Mouse (Mus musculus): ENCODE results near the gene Drd4.

The Drd4 gene

DNA sequence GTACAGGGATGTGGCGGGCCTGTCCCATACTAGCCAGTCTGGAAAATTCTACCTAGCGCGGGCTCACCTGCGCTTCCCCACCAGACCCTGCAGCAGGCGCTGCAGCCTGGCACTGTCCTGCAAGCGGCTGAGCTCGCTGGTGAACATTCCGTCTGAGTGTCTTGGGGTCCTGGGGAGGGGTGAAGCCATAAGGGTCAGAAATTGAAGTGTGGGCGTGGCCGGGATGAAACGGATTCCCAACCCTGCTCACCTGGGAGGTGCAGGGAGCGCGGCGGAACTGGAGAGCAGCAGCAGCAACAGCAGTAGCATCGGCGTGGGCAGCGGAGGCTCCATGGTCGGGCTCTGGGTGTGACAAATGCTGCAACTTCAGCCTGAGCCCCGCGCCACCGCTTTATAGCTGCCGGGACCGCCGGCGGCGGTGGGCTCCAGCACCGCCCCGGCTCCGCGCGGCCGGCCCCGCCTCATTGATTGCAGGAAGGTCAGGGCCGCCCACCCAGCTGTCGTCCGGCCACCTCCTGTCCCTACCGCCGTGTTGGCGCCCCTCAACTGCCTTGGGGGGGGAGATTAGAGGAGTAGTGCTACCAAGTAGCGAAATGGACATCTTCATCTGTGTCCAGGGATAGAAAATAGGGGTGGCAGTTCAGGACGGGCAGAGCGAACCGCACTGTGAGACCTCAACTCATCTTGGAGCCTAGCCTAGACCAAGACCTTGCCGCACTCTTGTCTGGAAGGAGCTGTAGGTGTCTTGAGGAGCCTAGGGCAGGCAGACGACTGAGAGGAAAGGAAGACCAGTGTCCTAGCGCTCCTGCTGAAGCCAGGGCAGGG lies 12.8 kb upstream of the Drd4 start, which contains the start of gene Sct:
Gene Sct, minus strand, starts transcription at position 368 of the 825 bp plus-strand sequence.
- TF ChIP-seq GATA4 (IDR thresholded peaks at IDR 0.05; ENCODE audit: insufficient replicate concordance, low read length): no peak

DNA sequence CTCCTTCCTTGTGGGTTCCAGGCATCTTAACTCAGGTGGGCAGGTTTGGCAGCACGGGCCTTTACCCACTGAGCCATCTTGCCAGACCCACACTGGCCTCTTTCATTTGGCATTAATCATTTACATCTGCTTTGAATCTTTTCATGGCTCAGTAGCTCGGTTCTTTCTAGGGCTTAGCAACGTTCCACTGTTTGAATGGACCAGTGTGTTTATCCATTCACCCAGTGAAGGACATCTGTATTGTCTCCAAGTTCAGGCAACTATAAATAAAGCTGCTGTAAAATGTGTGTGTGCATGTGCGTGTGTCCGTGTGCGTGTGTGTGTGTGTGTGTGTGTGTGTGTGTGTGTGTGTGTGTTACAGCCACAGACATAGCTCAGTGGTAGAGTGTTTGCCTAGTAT lies 10.4 kb upstream of the Drd4 start:
- no peak for TF ChIP-seq GATA4 (IDR thresholded peaks at IDR 0.05; ENCODE audit: insufficient replicate concordance, low read length)

DNA sequence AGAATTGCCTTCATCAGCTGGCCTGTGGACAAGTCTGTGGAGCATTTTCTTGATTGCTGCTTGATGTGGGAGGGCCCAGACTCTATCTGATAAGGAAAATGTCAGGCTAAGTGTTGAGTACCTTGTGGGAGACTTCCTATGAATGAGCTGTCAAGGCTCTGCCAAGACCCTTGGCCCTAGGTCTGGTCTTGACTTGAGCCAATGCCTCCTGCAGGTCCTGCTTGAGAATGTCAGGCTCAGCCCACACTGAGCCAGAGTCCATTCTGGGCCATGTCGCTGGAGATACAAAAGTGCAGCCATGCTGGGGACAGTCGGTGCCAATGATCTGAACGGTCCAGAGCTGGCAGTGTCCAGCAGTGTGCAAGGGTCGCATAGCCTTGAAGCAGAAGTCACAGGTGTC lies 9.1 kb upstream of the Drd4 start:
- TF ChIP-seq GATA4 (IDR thresholded peaks at IDR 0.05; ENCODE audit: insufficient replicate concordance, low read length): no peak

DNA sequence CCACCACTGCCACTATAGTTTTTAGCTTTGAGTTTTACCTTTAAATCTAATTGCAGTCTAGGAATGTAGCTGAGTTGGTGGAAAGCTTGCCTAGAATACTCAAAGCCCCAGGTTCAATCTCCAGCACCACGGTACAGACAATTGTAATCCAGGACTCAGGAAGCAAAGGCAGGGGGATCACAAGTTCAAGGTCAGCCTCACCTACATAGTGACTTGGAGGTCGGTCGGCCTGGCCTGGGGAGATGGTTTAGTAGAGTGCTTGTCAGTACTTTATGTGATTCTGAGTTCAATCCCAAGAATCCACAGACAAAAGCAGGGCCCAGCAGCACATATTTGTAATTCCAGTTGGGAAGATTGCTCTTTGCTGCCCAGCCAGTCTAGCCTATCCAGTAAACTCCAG lies 3.8 kb upstream of the Drd4 start:
- no peak for TF ChIP-seq GATA4 (IDR thresholded peaks at IDR 0.05; ENCODE audit: insufficient replicate concordance, low read length)

DNA sequence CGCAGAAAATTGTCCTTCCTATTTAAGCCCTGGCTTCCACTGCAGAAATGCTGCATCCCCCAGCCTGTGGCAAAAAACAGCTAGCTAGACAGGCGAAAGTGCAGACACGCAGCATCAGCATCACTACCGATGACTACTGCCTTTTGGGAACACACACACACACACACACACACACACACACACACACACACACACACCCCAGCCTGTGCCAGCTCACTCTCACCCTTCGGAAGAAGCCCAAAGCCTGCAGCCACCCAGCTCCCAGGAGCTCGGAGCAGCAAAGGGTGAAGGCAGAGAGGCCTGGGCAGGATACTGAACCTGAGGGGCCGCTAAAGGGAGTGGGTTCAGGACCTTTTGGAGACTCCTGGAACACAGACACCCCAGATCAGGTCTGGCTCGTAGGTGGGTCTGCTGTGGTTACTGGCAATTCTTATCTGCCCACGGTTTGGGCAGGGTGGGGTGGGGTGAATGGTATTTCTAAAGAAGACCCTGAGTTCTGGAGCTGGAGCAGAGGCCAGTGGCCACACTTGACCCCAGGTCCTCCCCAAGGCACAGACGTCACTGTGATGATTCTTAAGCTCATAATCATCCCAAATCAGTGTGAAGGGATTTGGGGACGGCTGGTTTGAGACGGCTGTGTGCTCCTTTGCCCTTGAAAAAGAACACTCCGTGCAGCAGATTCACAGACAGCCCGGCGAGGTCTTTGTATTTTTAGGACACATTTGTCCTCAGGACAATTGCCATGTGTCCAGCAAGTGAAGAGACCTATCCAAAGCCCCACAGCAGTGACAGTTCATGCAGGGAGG lies 980 bp downstream of the Drd4 start:
- no peak for TF ChIP-seq GATA4 (IDR thresholded peaks at IDR 0.05; ENCODE audit: insufficient replicate concordance, low read length)

DNA sequence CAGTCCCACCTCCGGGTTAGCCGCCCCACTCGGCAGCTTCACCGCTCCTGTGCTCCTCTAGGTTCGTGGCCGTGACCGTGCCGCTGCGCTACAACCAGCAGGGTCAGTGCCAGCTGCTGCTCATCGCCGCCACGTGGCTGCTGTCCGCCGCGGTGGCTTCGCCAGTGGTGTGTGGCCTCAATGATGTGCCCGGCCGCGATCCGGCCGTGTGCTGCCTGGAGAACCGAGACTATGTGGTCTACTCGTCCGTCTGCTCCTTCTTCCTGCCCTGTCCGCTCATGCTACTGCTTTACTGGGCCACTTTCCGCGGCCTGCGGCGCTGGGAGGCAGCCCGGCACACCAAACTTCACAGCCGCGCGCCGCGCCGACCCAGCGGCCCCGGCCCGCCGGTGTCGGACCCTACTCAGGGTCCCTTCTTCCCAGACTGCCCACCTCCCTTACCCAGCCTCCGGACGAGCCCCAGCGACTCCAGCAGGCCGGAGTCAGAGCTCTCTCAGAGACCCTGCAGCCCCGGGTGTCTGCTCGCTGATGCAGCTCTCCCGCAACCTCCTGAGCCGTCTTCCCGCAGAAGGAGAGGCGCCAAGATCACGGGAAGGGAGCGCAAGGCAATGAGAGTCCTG lies 2.2 kb downstream of the Drd4 start:
- TF ChIP-seq GATA4 (IDR thresholded peaks at IDR 0.05; ENCODE audit: insufficient replicate concordance, low read length): no peak

DNA sequence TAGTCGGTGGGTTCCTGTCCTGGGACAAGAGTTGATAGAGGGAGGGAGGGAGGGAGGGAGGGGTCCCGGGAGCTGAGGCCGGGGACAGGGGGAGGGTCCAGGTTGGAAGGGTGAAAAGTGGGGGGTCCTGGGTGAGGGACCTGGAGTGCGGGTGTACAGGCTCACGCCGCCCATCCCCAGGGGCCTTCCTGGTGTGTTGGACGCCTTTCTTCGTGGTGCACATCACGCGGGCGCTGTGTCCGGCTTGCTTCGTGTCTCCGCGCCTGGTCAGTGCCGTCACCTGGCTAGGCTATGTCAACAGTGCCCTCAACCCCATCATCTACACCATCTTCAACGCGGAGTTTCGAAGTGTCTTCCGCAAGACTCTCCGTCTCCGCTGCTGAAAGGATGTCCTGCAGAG lies 2.7 kb downstream of the Drd4 start:
- TF ChIP-seq GATA4 (IDR thresholded peaks at IDR 0.05; ENCODE audit: insufficient replicate concordance, low read length): no peak

DNA sequence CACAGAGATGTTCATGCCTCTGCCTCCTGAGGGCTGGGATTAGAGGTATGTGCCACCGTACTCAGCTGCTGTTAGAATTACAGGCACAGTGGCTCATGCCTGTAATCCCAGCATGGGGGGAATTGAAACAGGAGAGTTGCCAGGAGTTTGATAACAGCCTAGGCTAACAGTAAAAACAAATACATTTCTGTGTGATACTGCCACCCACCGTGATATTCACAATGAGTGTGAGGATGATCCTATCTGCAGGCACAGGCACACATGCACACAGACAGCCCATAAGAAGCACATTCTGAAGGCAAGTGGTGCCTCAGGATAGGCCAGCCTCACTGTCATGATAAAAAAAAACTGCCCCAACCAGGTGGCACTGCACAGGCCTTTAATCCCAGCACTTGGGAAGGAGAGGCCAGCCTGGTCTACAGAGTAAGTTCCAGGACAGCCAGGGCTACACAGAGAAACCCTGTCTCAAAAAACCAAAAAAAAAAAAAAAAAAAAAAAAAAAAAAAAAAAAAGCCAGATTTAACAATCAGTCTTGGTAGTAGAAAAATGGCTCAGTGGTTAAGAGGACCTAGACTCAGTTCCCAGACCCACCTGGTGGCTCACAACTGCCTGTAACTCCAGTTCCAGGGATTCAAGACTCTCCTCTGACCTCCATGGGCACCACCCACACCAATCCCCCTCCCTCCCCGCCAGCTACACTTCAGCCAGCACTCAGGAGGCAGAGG lies 6.3 kb downstream of the Drd4 start:
- TF ChIP-seq GATA4 (IDR thresholded peaks at IDR 0.05; ENCODE audit: insufficient replicate concordance, low read length): no peak

DNA sequence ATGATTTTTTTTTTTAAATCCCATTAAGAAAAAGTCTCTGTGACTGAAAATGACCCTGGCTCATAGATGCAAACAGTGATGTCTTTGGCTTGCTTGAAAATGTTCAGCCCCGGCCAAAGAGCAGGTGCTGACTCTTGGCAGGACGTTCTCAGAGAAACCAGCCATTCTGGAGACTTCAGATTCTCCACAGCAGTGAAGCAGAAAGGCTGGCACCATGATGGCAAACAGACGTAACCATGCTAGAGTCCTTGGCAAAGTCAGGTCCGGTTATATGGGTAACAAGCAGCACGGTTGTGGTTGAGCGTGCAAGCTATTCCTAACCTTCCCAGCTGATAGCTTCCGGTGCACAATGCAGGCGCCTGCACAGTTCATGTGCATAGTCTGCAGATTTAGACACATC lies 7.4 kb downstream of the Drd4 start:
- no peak for TF ChIP-seq GATA4 (IDR thresholded peaks at IDR 0.05; ENCODE audit: insufficient replicate concordance, low read length)

DNA sequence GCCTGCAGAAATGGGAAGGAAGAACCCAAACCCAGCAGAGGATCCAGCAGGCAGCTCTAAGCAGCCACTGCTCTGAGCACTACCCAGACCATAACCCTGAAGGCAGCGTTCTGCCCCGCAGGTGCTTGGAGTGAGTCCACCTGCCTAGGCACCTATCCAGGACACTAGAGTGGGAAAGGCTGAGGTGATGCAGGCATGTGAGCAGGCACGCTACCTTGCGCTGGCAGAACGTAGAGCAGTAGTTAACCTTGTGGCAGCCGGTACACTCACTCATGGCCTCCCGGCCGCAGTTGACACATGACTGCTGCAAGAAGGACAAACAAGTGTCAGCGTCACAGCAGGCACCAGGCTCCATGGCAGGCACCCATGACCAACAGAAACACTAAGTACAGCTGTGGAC lies 9.6 kb downstream of the Drd4 start:
- TF ChIP-seq GATA4 (IDR thresholded peaks at IDR 0.05; ENCODE audit: insufficient replicate concordance, low read length): no peak

DNA sequence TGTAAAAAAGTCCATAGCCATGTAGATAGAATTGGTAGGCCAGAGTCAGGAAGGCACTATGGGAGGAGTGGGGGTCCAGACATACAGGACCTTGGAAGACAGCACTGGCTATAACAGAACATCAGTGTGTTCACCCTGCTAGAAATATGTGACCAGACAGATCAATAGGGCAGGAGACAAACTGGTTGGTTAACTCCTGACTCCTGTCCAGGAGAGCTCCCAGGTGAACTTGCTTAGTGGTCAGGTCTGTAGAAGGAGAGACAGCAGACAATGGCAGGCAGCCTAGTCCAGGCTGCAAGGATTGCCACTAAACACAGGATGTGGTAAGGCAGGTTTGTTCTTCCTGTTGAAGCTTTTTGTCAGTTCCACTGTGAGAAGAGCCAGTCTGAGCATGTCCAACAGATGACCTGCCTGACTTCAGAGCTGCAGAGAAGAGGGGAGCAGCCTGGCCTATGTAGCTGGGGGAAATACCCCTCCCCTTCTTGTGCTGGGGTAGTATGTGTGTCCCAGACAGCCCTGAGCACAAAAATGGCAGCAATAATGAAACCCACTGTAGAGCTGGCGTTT lies 11.0 kb downstream of the Drd4 start:
- no peak for TF ChIP-seq GATA4 (IDR thresholded peaks at IDR 0.05; ENCODE audit: insufficient replicate concordance, low read length)

DNA sequence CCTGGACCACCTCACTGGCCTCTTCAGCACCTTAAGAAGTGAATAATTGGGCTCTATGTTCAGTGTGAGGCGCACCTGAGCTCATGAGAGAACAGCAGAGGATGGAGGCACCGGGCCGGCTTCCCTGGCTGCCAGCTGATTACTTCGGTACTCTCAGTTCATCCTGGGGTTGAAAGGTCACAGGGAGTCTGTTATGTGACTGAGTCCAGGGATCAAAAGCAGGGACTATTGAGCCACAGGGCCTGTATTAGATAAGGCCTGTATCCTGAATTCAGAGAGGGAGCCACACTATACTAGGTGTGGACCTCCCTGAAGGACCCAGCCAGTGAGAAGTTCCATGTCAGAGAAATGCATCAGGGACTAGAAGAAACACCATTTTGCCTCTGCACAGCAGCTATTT lies 12.7 kb downstream of the Drd4 start:
- TF ChIP-seq GATA4 (IDR thresholded peaks at IDR 0.05; ENCODE audit: insufficient replicate concordance, low read length): no peak

DNA sequence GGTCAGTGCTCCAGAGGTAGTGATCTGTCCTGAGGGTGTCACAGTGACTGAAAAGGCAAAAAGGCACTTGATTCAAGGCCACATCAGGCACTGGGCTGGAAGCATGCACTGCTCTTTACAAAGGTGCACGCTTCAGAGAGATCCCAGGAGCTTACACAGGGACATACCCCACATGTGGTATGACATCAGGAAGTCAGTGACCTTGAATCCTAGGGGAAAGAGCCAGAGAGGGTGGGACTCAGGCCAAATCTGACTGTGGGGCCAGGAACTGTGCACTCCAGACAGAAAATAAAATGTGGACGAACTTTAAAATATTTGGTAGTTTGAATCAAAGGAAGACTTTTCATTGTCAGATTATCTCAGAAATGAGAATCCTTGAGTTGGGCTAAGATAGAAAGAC lies 22.6 kb downstream of the Drd4 start:
- TF ChIP-seq GATA4 (IDR thresholded peaks at IDR 0.05; ENCODE audit: insufficient replicate concordance, low read length): no peak

DNA sequence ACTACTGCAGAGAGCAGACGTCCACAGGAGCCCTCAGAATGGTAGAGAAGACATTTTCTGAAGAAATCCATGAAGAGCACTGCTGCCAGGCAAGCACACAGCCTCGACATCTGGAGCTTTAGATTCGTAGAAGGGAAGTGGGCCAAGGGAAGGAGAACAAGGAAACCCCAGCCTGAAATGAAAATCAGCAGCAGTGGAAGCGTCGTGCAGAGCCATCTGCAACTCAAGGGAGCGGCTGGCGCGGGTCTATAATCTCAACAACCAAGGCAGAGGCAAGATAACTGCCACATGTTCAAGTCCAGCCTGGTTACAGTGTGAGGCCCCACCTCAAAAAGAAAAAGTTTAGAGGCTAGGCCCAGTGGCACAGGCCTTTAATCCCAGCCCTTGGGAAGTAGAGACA lies 23.3 kb downstream of the Drd4 start:
- no peak for TF ChIP-seq GATA4 (IDR thresholded peaks at IDR 0.05; ENCODE audit: insufficient replicate concordance, low read length)

DNA sequence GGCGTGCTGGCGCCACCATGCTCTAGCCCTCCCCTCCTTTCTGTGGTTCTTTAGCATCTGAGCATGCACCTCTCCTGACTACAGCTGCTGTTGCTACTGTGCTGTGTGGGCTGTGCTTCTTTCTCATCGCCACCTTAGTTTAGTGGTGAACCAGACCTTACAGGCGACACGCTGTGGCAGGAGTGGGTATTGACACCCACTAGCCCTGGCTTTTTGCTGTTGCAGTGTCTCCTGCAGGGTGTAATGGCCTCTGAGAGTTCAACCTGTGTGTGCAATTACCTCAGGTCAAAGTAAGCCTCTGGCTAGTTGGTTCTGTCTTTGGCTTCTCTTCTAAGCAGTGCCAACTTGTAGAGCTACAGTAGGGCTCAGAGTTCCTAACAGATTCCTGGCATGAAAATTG lies 24.2 kb downstream of the Drd4 start:
- TF ChIP-seq GATA4 (IDR thresholded peaks at IDR 0.05; ENCODE audit: insufficient replicate concordance, low read length): no peak
